ENCODE assay signal across 17 mouse cellular contexts in genomic region chrX:73613665-73614064, GRCm38 (mm10). TPM values are rescaled to one million over a fixed set of nuclear protein-coding genes. Genes with fewer than 3 reads are reported as not detected.
DNase-seq lines count a peak whose midpoint lies in the region; ATAC-seq and TF ChIP-seq lines count a peak whose summit lies in the region.
"Had no signal": no experiment of that assay in that cellular context is flagged by ENCODE, and none has a peak within 500 bp of the region (broad histone marks: within the 10 kb centered on the region; RNA-seq: fewer than 3 reads in every experiment).

No protein-coding gene starts in this region.

- H3K9ac ChIP-seq in lung, postnatal 0 days (replicated peaks; ENCODE audit: low read depth): no peak overlapping the region
- no peak overlapping the region for H3K9ac ChIP-seq in liver, postnatal 0 days (replicated peaks)
- H3K9ac ChIP-seq: limb, embryonic 13.5 days had no signal

- H3K4me3 ChIP-seq in lung, postnatal 0 days (ENCODE audit: low read depth, low read length): no peak overlapping the region
- no peak overlapping the region for H3K4me3 ChIP-seq in liver, postnatal 0 days (ENCODE audit: low read depth, low read length)
- H3K4me3 ChIP-seq: limb, embryonic 13.5 days; midbrain, embryonic 10.5 days had no signal

- no peak overlapping the region; the same call in 1 of the 2 replicates for H3K27ac ChIP-seq in lung, postnatal 0 days (ENCODE audit: low read length)
- H3K27ac ChIP-seq in liver, postnatal 0 days (ENCODE audit: low read depth): peak overlapping the region; percentile 34; the same call in 1 of the 2 replicates
- H3K27ac ChIP-seq: limb, embryonic 13.5 days; macrophage; midbrain, embryonic 10.5 days had no signal

- 56% methylated on average over 4 of the region's 4 CpGs for WGBS in lung, postnatal 0 days
- 40% methylated on average over 4 of the region's 4 CpGs for WGBS in liver, postnatal 0 days (ENCODE audit: insufficient replicate concordance)

- no peak for TF ChIP-seq EP300 in lung, postnatal 0 days (IDR thresholded peaks at IDR 0.05)
- no peak for TF ChIP-seq EP300 in liver, postnatal 0 days (IDR thresholded peaks at IDR 0.05; ENCODE audit: low read depth)

- TF ChIP-seq CTCF in lung, postnatal 0 days (IDR thresholded peaks at IDR 0.05): no peak
- no peak for TF ChIP-seq CTCF in liver, postnatal 0 days (IDR thresholded peaks at IDR 0.05; ENCODE audit: low read depth)

- no peaks in the 10 kb centered on the region for H3K36me3 ChIP-seq in lung, postnatal 0 days (ENCODE audit: insufficient read depth, low read length)
- no peaks in the 10 kb centered on the region for H3K36me3 ChIP-seq in liver, postnatal 0 days (replicated peaks; ENCODE audit: insufficient read depth, low read length)
- H3K36me3 ChIP-seq: limb, embryonic 13.5 days; midbrain, embryonic 10.5 days had no signal

- no peaks in the 10 kb centered on the region for H3K9me3 ChIP-seq in lung, postnatal 0 days (ENCODE audit: low read length)
- no peaks in the 10 kb centered on the region; the same call in 1 of the 2 replicates for H3K9me3 ChIP-seq in liver, postnatal 0 days (ENCODE audit: low read length)
- H3K9me3 ChIP-seq: limb, embryonic 13.5 days; midbrain, embryonic 10.5 days had no signal

- H3K27me3 ChIP-seq in lung, postnatal 0 days (replicated peaks; ENCODE audit: insufficient read depth, low read length): no peaks in the 10 kb centered on the region
- H3K27me3 ChIP-seq in liver, postnatal 0 days (ENCODE audit: insufficient read depth, low read length): no peaks in the 10 kb centered on the region

- peak; percentile 58 for ATAC-seq in lung, postnatal 0 days
- peak; percentile 62; the same call in 1 of the 2 replicates for ATAC-seq in liver, postnatal 0 days
- ATAC-seq: forebrain, embryonic 16.5 days had no signal

- intact Hi-C loops in left cerebral cortex, postnatal 36 days (cut with DNase I): no loop called here

- no peak overlapping the region for H3K4me2 ChIP-seq in lung, postnatal 0 days (replicated peaks; ENCODE audit: low read depth, low read length)
- no peak overlapping the region for H3K4me2 ChIP-seq in liver, postnatal 0 days (ENCODE audit: low read depth, low read length)
- H3K4me2 ChIP-seq: limb, embryonic 13.5 days had no signal

- H3K4me1 ChIP-seq in lung, postnatal 0 days (ENCODE audit: insufficient read depth, low read depth, low read length): no peaks in the 10 kb centered on the region
- H3K4me1 ChIP-seq in liver, postnatal 0 days (ENCODE audit: insufficient read depth): no peaks in the 10 kb centered on the region
- H3K4me1 ChIP-seq: limb, embryonic 13.5 days; midbrain, embryonic 10.5 days had no signal

- peak; percentile 28 for DNase-seq in kidney, adult 9 months
- no peak for DNase-seq in kidney, postnatal 4 days
- peak; percentile 48 for DNase-seq in lung, postnatal 0 days (ENCODE audit: low spot score)
- no peak for DNase-seq in lung, postnatal 4 days
- no peak for DNase-seq in liver, postnatal 0 days
- no peak for DNase-seq in left cerebral cortex, postnatal 36 days (ENCODE audit: low spot score in 2 of 2)
- no peak for DNase-seq in left cerebral cortex, adult 9 months (ENCODE audit: low spot score in 2 of 2)
- DNase-seq: adrenal gland, postnatal 36 days; cerebellum, adult 18-20 months; cerebellum, postnatal 25 days; embryo, embryonic 11 days; gastrocnemius, postnatal 36 days; thymus, postnatal 4 days had no signal

RNA-seq across cellular contexts. Expression of gene Dusp9, which starts 25.6 kb away (rescaled TPM):
- polyA plus RNA-seq in lung, postnatal 0 days (2015; fragmentation: Nextera tagmentation; extraction: Ambion mirVana): 2.2 and 2.4 TPM in 2 replicates
- 3.9 and 4.2 TPM in 2 replicates for polyA plus RNA-seq in liver, postnatal 0 days (2015; fragmentation: Nextera tagmentation; extraction: Ambion mirVana)
- total RNA-seq in left cerebral cortex, postnatal 36 days (2021): 1 to 10 TPM in 1 of 2 experiments, under 1 TPM in 1; 0.75 to 1.0 TPM
- total RNA-seq: gastrocnemius, postnatal 36 days had no signal

RNA-seq across cellular contexts. Expression of gene Pnck, which starts 46.3 kb away (rescaled TPM):
- polyA plus RNA-seq in lung, postnatal 0 days (2015; fragmentation: Nextera tagmentation; extraction: Ambion mirVana): 3.9 and 5.5 TPM in 2 replicates
- polyA plus RNA-seq in liver, postnatal 0 days (2015; fragmentation: Nextera tagmentation; extraction: Ambion mirVana): 0.61 and 0.66 TPM in 2 replicates
- total RNA-seq in left cerebral cortex, postnatal 36 days (2021): 10 to 100 TPM; 84.2 to 96.1 TPM

RNA-seq across cellular contexts. Expression of gene Slc6a8, which starts 59.3 kb away (rescaled TPM):
- 7.5 and 7.8 TPM in 2 replicates for polyA plus RNA-seq in lung, postnatal 0 days (2015; fragmentation: Nextera tagmentation; extraction: Ambion mirVana)
- polyA plus RNA-seq in liver, postnatal 0 days (2015; fragmentation: Nextera tagmentation; extraction: Ambion mirVana): 0.72 and 0.81 TPM in 2 replicates
- total RNA-seq in left cerebral cortex, postnatal 36 days (2021): 100 to 1,000 TPM in 1 of 2 experiments, 10 to 100 TPM in 1; 98.6 to 104 TPM

Comparison
In these comparisons a context has a peak if more than half of its experiments do, and no peak if none do; other contexts are left out.
1. DNase-seq: peak in kidney, adult 9 months (single experiment) and lung, postnatal 0 days (single experiment); none in kidney, postnatal 4 days (0 of 2), lung, postnatal 4 days (0 of 2), liver, postnatal 0 days (single experiment), left cerebral cortex, postnatal 36 days (0 of 2) and left cerebral cortex, adult 9 months (0 of 2).